Mouse (Mus musculus): ENCODE data around the gene L3mbtl4. TPM values are rescaled to one million over a fixed set of nuclear protein-coding genes. Genes with fewer than 3 reads are reported as not detected.

The L3mbtl4 gene
- polyA plus RNA-seq, 1 experiment from 2014 or later = 6.6 TPM

DNA sequence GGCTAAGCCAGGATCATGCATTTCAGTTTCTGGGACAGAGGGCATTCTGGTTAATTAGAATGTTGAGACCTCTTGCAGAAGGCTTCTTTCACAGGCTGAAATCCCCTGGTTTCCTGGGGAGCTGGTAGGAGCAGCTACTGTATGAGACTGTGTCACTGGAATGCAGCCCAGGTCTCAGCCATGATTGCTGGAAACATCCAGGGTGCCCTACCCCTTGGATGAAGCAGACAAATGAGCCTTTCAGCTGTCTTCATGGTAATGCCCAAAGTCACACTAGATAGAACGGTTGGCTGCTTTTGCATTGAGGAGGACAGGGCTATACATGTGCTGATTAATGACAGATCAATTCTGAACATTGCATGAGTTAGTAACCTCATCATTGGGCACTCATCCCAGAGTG, 486.4 kb downstream of the L3mbtl4 start:
- Histone ChIP-seq H3K27me3 (replicated peaks; ENCODE audit: control insufficient read depth, insufficient read depth, low read length) (no peaks in the 10 kb centered on the region), H3K27ac (ENCODE audit: low read depth, low read length) (no peak overlapping the region), H3K9ac (ENCODE audit: low read depth, low read length) (no peak overlapping the region), H3K9me3 (ENCODE audit: control insufficient read depth, low read length) (no peaks in the 10 kb centered on the region; the same call in 1 of the 2 replicates), H3K4me2 (ENCODE audit: low read length) (no peak overlapping the region), H3K4me3 (ENCODE audit: low read length) (no peak overlapping the region), H3K36me3 (ENCODE audit: control insufficient read depth, insufficient read depth, low read length) (no peaks in the 10 kb centered on the region), H3K4me1 (ENCODE audit: control insufficient read depth, insufficient read depth, low read depth, low read length) (no peaks in the 10 kb centered on the region)
- 50% methylated on average over 1 of the region's 1 CpGs for WGBS
- peak; percentile 77 for ATAC-seq

DNA sequence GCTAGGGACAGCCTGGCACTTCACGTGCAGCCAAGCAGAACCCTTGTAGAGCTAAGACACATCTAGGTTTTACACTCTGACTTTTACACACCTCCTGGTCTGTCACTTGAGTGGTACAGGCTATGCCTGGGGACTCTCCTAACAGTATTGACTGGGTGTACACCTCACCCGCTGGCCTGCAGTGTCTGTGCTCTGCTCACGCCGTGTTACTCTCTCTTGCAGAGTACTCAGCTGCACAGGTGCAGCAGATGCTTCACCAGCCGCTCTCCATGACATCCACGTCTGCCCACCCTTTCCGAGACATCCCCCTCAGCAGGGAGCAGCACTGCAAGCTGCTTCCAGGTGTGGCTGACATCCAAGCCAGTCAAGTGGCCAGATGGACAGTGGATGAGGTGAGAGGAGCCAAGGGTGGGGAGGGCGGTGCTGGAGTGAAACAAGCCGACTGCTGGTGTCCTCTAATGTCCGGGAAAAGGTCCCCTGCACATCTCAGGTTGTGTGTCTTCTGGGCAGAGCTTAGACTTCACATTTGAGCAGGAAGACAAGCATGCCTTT, 490.8 kb downstream of the L3mbtl4 start:
- 81% methylated on average over 10 of the region's 10 CpGs for WGBS
- Histone ChIP-seq H3K27me3 (replicated peaks; ENCODE audit: control insufficient read depth, insufficient read depth, low read length) (no peaks in the 10 kb centered on the region), H3K9ac (ENCODE audit: low read depth, low read length) (no peak overlapping the region), H3K4me1 (ENCODE audit: control insufficient read depth, insufficient read depth, low read depth, low read length) (no peaks in the 10 kb centered on the region), H3K36me3 (ENCODE audit: control insufficient read depth, insufficient read depth, low read length) (no peaks in the 10 kb centered on the region), H3K4me2 (ENCODE audit: low read length) (no peak overlapping the region), H3K9me3 (ENCODE audit: control insufficient read depth, low read length) (no peaks in the 10 kb centered on the region), H3K4me3 (ENCODE audit: low read length) (no peak overlapping the region), H3K27ac (ENCODE audit: low read depth, low read length) (no peak overlapping the region)
- ATAC-seq = peak; percentile 70

DNA sequence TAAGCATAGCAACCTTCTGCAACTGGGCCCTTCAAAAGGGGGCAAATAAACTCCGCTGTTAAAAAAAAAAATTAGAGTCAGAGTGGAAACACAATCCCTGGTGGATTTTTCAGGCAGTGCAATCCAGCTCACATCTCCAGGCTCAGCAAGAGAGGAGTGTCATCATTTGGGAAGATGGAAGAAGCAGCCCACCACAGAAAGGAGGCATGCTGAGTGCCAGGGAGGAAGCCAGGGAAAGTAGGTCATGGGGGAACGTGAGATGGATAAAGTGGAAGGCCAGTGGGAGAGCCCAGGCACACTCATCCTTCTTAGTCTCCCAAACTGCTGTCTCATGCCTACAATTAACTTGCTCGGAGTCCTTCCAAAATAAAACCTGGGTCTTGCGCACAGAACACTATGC, 496.0 kb downstream of the L3mbtl4 start:
- Histone ChIP-seq H3K27ac (ENCODE audit: low read depth, low read length) (no peak overlapping the region), H3K9me3 (ENCODE audit: control insufficient read depth, low read length) (no peaks in the 10 kb centered on the region), H3K4me3 (ENCODE audit: low read length) (no peak overlapping the region), H3K4me2 (ENCODE audit: low read length) (no peak overlapping the region), H3K4me1 (ENCODE audit: control insufficient read depth, insufficient read depth, low read depth, low read length) (peaks cover 8% of the 10 kb centered on the region), H3K36me3 (ENCODE audit: control insufficient read depth, insufficient read depth, low read length) (no peaks in the 10 kb centered on the region), H3K9ac (ENCODE audit: low read depth, low read length) (no peak overlapping the region), H3K27me3 (replicated peaks; ENCODE audit: control insufficient read depth, insufficient read depth, low read length) (no peaks in the 10 kb centered on the region)
- peak; percentile 63 for ATAC-seq
- WGBS = 78% methylated on average over 4 of the region's 4 CpGs

DNA sequence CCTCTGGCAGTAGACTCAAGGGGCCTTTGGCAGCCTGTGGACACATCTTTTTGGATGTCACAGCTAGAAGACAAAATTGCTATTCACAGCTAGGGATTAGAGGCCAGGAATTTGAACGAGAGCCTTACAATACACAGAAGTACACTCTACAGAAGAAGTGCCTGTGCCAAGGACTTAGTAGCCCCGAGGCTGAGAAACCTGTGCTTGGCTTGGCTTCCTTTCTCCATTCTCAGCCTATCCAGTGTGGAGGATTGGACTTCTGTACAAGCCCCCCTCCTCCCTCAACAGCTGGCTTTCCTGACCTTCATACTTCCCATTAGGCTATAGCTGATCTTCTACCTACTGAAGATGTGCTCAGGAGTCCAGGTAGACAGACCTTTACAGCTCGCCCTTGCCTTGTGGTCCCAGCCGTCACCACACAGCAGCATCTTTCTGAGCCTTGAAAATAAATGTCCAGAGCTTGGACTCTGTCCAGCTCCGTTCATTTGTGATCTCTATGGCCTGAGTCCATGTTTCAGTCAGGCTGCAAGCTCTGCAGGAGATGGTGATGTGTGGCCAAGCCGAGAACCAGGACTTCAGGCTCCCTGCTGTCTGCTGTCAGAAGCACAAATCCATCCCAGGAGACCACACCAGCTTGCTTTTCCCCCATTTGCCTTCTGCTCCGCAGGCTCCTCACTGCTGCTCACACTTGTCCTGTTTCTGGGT, 497.6 kb downstream of the L3mbtl4 start:
- Histone ChIP-seq H3K36me3 (ENCODE audit: control insufficient read depth, insufficient read depth, low read length) (no peaks in the 10 kb centered on the region), H3K4me1 (ENCODE audit: control insufficient read depth, insufficient read depth, low read depth, low read length) (peaks cover 8% of the 10 kb centered on the region), H3K27me3 (replicated peaks; ENCODE audit: control insufficient read depth, insufficient read depth, low read length) (no peaks in the 10 kb centered on the region), H3K9me3 (ENCODE audit: control insufficient read depth, low read length) (no peaks in the 10 kb centered on the region), H3K4me2 (ENCODE audit: low read length) (no peak overlapping the region), H3K9ac (ENCODE audit: low read depth, low read length) (no peak overlapping the region), H3K4me3 (ENCODE audit: low read length) (no peak overlapping the region), H3K27ac (ENCODE audit: low read depth, low read length) (no peak overlapping the region)
- peak; percentile 79 for ATAC-seq
- 49% methylated on average over 7 of the region's 7 CpGs for WGBS

DNA sequence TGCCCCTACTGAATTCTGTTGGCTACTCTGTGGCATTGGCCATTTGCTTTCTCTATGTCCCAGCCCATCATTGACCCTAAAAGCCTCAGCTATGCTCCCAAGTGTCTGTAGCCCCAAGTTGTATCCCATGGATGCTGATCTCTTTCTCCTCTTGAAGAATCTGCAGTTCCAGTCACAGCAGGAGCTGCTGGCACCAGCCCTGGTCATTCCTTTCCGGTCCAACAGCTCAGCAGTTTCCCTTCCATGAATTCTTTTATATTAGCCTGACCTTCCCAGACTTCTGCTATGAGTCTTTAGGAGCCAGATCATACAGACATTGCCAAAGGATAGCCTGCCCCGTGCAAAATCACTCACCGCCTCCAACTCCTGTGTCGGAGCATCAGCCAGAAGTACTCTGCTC, 520.1 kb downstream of the L3mbtl4 start:
- Histone ChIP-seq H3K4me1 (ENCODE audit: control insufficient read depth, insufficient read depth, low read depth, low read length) (no peaks in the 10 kb centered on the region), H3K27ac (ENCODE audit: low read depth, low read length) (no peak overlapping the region), H3K9me3 (ENCODE audit: control insufficient read depth, low read length) (no peaks in the 10 kb centered on the region), H3K36me3 (ENCODE audit: control insufficient read depth, insufficient read depth, low read length) (no peaks in the 10 kb centered on the region), H3K4me3 (ENCODE audit: low read length) (no peak overlapping the region), H3K9ac (ENCODE audit: low read depth, low read length) (no peak overlapping the region), H3K4me2 (ENCODE audit: low read length) (no peak overlapping the region), H3K27me3 (replicated peaks; ENCODE audit: control insufficient read depth, insufficient read depth, low read length) (no peaks in the 10 kb centered on the region)
- no peak for ATAC-seq
- 76% methylated on average over 4 of the region's 4 CpGs for WGBS

DNA sequence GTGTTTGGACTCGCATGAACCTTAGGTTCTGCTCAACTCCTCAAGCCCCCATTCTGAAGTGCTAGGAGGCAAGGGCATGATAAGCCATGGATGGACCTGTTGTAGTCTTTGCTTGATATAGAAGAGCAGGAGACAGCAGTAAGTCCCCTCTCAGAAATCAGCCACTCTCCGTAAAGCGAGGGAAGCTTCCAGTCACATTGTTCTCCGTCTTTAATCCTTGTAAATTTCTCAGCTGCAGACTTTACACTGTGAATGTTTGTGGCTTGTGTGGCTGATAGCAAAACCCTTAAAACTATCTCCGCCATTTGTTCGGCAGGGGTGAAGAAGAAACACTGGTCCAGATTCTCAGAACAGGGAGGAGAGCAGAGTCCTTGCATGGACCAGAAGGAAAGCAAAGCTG, 552.7 kb downstream of the L3mbtl4 start, which contains the start of gene Tmem200c:
Tmem200c (plus strand) TSS at position 301 of the 400 bp plus-strand sequence.
- ATAC-seq = no peak
- Histone ChIP-seq H3K4me2 (ENCODE audit: low read length) (no peak within 1 kb of the TSS), H3K27ac (ENCODE audit: low read depth, low read length) (no peak within 1 kb of the TSS), H3K9me3 (ENCODE audit: control insufficient read depth, low read length) (no peaks in the 10 kb centered on the region), H3K27me3 (replicated peaks; ENCODE audit: control insufficient read depth, insufficient read depth, low read length) (no peaks in the 10 kb centered on the region), H3K4me3 (ENCODE audit: low read length) (no peak within 1 kb of the TSS), H3K4me1 (ENCODE audit: control insufficient read depth, insufficient read depth, low read depth, low read length) (no peaks in the 10 kb centered on the region), H3K9ac (ENCODE audit: low read depth, low read length) (no peak within 1 kb of the TSS), H3K36me3 (ENCODE audit: control insufficient read depth, insufficient read depth, low read length) (no peaks in the 10 kb centered on the region)
- 88% methylated on average over 6 of the region's 6 CpGs for WGBS

Data from hindbrain, embryonic 16.5 days (tissue).